Mouse (Mus musculus): ENCODE measurements at regions not wholly inside any gene's neighbourhood (a gene's known extent, or its start where the extent isn't known, plus 50 kb on each side); places are given as distances from the start of the nearest gene placed in this dataset.

DNA sequence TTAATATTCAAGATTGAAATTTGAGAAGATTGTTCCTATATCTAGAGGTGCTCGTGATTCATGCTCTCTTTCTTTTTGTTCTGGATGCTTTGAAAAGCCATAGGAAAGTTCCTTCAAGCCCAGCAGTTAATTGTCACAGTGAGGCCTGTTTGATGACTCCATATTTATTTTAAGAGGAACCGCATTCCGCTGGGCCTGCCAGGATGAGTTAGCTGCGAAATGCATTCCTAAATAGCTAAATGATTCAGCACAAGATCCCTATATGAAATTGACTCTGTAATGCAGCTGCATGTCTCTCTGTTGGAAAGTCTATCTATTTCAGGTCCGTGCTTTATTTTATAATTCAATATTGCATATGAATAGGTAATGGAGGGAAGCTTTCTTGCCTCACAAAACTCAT is 511.9 kb upstream of the Adgra3 start:
- no peak for DNase-seq
- intact Hi-C loops (cut with DNase I): no loop called here

GRCm38 (mm10) chr5:50551125-50551524 is 492.3 kb upstream of the Adgra3 start:
- DNase-seq: no peak
- intact Hi-C loops (cut with DNase I): no loop called here

DNA sequence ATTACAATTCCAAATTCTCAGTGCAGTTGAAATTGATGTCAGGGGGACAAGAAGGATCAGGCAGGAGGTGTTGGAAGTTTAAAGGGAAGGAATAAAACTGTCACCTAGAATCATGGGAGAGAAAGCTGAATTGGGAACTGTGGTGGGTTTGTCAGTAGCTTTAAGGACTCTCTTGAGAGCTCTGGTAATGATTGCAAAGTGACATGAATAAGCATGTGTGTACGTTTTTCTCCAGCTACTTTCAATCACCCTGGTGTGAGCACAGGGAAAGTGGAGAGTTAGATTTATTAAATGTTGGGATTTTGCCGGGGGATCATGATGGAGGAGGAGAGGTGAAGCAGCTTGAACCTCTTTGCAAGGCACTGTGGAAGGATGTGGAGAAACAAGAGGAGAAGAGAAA is 453.7 kb upstream of the Adgra3 start:
- DNase-seq: no peak
- intact Hi-C loops (cut with DNase I): no loop called here

- intact Hi-C loops (cut with DNase I): no loop called here
- DNase-seq: no peak
Measured at GRCm38 (mm10) chr5:50509696-50510421, 451.1 kb upstream of the Adgra3 start.

- DNase-seq: no peak
- intact Hi-C loops (cut with DNase I): no loop called here
Measured at GRCm38 (mm10) chr5:50490223-50490622, 431.4 kb upstream of the Adgra3 start.

DNA sequence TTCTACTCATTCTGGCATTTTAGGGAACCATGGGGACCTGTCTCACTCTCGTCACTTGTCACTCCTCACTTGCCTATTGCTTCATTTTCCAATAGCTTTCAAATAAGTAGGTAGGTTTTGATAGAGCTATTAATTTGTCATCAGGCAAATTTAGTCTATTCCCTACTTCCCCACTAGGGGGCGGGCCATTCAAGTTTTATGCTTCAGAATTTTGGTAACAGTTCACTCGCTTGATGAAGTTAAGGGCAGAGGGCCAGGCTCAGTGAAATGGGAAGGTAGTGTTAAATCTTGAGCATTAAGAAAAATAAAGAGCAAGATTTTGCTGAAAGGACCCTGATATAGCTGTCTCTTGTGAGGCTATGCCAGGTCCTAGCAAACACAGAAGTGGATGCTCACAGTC is 418.2 kb upstream of the Adgra3 start:
- DNase-seq: peak; percentile 4 to 29
- intact Hi-C loops (cut with DNase I): loop anchor here (5.0 kb wide), 1 partner anchor 500 kb away; no protein-coding TSS in a partner anchor

DNA sequence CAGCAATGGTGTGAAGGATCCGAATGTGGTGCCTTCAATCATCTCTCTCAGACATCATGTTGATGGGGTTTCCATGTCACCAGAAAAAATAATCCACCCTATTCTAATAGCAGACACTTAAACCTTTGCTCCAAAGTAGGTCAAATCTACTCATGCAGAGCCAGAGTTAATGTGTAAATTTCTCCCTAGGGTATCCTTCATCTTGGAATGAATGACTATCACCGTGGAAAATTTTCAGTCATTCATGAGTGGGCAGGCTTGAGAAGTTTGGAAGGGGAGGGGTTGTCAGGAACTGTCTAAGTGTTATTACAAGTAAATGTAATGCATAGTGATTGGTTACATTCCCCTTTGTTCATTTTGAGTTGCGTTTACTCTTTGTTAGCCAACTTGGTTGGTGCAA is 402.7 kb upstream of the Adgra3 start:
- intact Hi-C loops (cut with DNase I): no loop called here
- DNase-seq: no peak

DNA sequence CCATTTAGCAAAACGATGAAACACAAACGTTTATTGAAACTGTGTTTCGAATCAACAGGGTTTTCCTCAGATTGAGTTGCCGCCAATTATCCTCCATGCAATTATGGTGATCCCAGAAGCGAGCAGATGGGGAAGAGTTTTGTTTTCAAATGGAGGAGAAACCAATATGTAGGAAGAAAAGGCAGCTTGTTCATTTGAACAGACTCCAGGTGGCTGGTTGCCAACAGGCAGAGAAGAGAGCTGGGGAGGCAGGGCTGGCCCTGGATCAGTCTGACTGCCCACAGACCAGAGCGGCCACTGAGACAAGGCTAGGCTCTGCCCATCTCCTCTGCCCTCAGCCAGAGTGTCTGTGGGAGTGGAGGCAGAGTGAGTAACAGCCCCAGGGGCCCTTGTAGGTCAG is 398.8 kb upstream of the Adgra3 start:
- intact Hi-C loops (cut with DNase I): no loop called here
- no peak for DNase-seq

GRCm38 (mm10) chr5:50454387-50454786 is 395.6 kb upstream of the Adgra3 start:
- intact Hi-C loops (cut with DNase I): no loop called here
- DNase-seq: no peak

GRCm38 (mm10) chr5:50406923-50407322 is 348.1 kb upstream of the Adgra3 start:
- intact Hi-C loops (cut with DNase I): no loop called here
- DNase-seq: no peak

GRCm38 (mm10) chr5:50406520-50406919 is 347.7 kb upstream of the Adgra3 start:
- no peak for DNase-seq
- intact Hi-C loops (cut with DNase I): no loop called here
